Mouse (Mus musculus) spleen, adult 2 months (tissue): ENCODE results near the gene Cyfip2. TPM values are rescaled to one million over a fixed set of nuclear protein-coding genes. Genes with fewer than 3 reads are reported as not detected.
A peak's percentile ranks its signal among the peaks of the same experiment; 100 is the strongest.

Source experiments
- DNase-seq, 2 experiments: peaks; one replicate each; pipeline versions ENCODE4 v3.0.0 to v3.0.0-alpha.2; 2012 to 2021; ENCODE audit warnings: low spot score in 2 of 2, low read depth in 1 of 2
- H3K27ac ChIP-seq: fragments of 200-500 bp; 2 replicates; pipeline ENCODE4 v1.5.1; 2012; ENCODE audit warnings: low read length, inconsistent platforms; ENCODE audit not compliant: insufficient read depth
- H3K27me3 ChIP-seq: fragments of 200-500 bp; 2 replicates; pipeline ENCODE4 v1.6.1; 2012; ENCODE audit warnings: mild to moderate bottlenecking, moderate library complexity, low read length, inconsistent platforms; ENCODE audit not compliant: control insufficient read depth, insufficient read depth
- H3K36me3 ChIP-seq: fragments of 200-500 bp; 2 replicates; pipeline ENCODE4 v1.6.1; 2012; ENCODE audit warnings: mild to moderate bottlenecking, low read length, inconsistent platforms; ENCODE audit not compliant: control insufficient read depth, insufficient read depth
- H3K4me1 ChIP-seq: fragments of 200-500 bp; 2 replicates; pipeline ENCODE4 v1.6.1; 2011; ENCODE audit warnings: inconsistent platforms; ENCODE audit not compliant: control insufficient read depth, insufficient read depth, insufficient read length
- H3K4me3 ChIP-seq: fragments of 200-500 bp; 2 replicates; pipeline ENCODE4 v1.5.1; 2011; ENCODE audit warnings: mild to moderate bottlenecking, inconsistent platforms; ENCODE audit not compliant: insufficient read depth, insufficient read length; ENCODE audit errors: extremely low read depth
- CTCF ChIP-seq: fragments of 200-500 bp; IDR thresholded peaks from 2 replicates; pipeline ENCODE4 v1.5.1; 2011; ENCODE audit warnings: mild to moderate bottlenecking, inconsistent platforms; ENCODE audit not compliant: insufficient read depth, insufficient read length, insufficient replicate concordance; ENCODE audit errors: extremely low read depth
- POLR2A ChIP-seq: fragments of 200-500 bp; IDR thresholded peaks from 2 replicates; pipeline ENCODE4 v1.6.1; 2011; ENCODE audit warnings: low read depth, low read length, inconsistent platforms
- WGBS: fragments of 180-500 bp; shearing (Covaris S2); methylation state at CpG from one replicate; pipeline ENCODE4 v1.1.7; 2018; 5-methylcytosine and 5-hydroxymethylcytosine counted together
- polyA plus RNA-seq: library from polyadenylated mRNA; depleted of rRNA; stranded (reverse); fragments of >200 nt; gene quantifications from 2 replicates; pipeline ENCODE4 v1.2.3, GENCODE M21; 2012; rRNA removed

Cyfip2 gene
- polyA plus RNA-seq = 41.4 and 43.1 TPM in 2 replicates

GRCm38 (mm10) chr11:46312523-46313035, at the start of gene Cyfip2:
TSS of gene Cyfip2 (minus strand) at chr11:46312859.
- DNase-seq = no peak
- no peaks in the 10 kb centered on the region for H3K27me3 ChIP-seq
- H3K4me1 ChIP-seq = peaks cover 32% of the 10 kb centered on the region; the same call in 1 of the 2 replicates
- H3K27ac ChIP-seq = peak within 1 kb of the TSS; percentile 94
- H3K36me3 ChIP-seq = no peaks in the 10 kb centered on the region
- no peak for TF ChIP-seq POLR2A
- TF ChIP-seq CTCF = no peak
- WGBS = 12% methylated on average over 14 of the region's 14 CpGs
- H3K4me3 ChIP-seq = peak within 1 kb of the TSS; percentile 96

- TF ChIP-seq CTCF (no peak), POLR2A (no peak)
- Histone ChIP-seq H3K27me3 (no peaks in the 10 kb centered on the region), H3K4me3 (no peak overlapping the region), H3K4me1 (peaks cover 2% of the 10 kb centered on the region; the same call in 1 of the 2 replicates), H3K27ac (no peak overlapping the region), H3K36me3 (no peaks in the 10 kb centered on the region)
- no peak for DNase-seq
- WGBS = 89% methylated on average over 2 of the region's 2 CpGs
Measured at GRCm38 (mm10) chr11:46360991-46361665, 48.5 kb upstream of the Cyfip2 start.

DNA sequence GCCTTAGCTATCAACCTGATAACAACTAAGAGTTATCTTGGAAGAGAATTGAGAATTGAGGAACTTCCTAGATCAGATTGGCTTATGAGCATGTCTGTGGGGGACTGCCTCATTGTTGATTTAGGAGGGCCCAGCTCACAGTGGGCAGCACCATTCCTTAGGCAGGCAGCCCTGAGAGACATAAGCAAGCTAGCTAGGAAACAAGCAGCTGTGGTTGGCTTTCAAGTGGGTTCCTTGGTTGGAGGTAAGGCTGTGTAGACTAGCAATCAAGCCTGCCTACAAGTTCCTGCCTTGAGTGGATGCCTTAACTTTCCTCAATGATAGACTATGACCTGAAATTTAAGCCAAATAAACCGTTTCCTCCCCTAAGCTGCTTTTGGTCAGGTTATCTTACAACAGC, 45.7 kb upstream of the Cyfip2 start:
- Histone ChIP-seq H3K4me3 (no peak overlapping the region), H3K27me3 (no peaks in the 10 kb centered on the region), H3K36me3 (no peaks in the 10 kb centered on the region), H3K4me1 (peaks cover 2% of the 10 kb centered on the region; the same call in 1 of the 2 replicates), H3K27ac (no peak overlapping the region)
- no peak for DNase-seq
- WGBS = 76% methylated on average over 1 of the region's 1 CpGs
- TF ChIP-seq CTCF = no peak
- no peak for TF ChIP-seq POLR2A

- no peak overlapping the region for H3K4me3 ChIP-seq
- H3K27me3 ChIP-seq = no peaks in the 10 kb centered on the region
- TF ChIP-seq CTCF (no peak), POLR2A (no peak)
- DNase-seq = no peak
- H3K36me3 ChIP-seq = no peaks in the 10 kb centered on the region
- H3K4me1 ChIP-seq = peaks cover 7% of the 10 kb centered on the region; the same call in 1 of the 2 replicates
- 83% methylated on average over 2 of the region's 2 CpGs for WGBS
- no peak overlapping the region for H3K27ac ChIP-seq
Measured at GRCm38 (mm10) chr11:46349681-46350410, 37.2 kb upstream of the Cyfip2 start.

GRCm38 (mm10) chr11:46348416-46348815, 35.8 kb upstream of the Cyfip2 start:
- no peak for DNase-seq
- H3K4me3 ChIP-seq = no peak overlapping the region
- no peak overlapping the region for H3K27ac ChIP-seq
- H3K4me1 ChIP-seq = peaks cover 15% of the 10 kb centered on the region; the same call in 1 of the 2 replicates
- TF ChIP-seq CTCF (no peak), POLR2A (no peak)
- no peaks in the 10 kb centered on the region for H3K36me3 ChIP-seq
- no peaks in the 10 kb centered on the region for H3K27me3 ChIP-seq
- 41% methylated on average over 3 of the region's 3 CpGs for WGBS

DNA sequence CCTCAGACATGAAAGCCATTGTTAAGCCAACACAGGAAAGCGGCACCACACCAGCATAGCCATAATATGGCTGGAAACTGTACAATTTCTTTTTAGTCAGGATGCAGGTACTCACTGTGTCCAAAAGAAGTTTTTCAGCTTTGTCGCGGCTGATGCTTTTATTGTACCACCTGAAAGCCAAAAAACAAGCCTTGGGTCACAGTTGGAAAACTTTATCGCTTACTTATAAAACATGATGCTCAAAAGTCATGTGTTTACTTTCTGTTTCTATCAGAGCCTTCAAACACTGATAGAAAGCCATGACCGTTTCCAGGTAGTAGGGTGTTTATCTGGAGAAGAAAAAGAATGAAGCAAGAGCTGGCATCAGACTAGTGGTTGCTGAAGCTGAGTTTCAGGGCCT, 35.1 kb upstream of the Cyfip2 start:
- no peaks in the 10 kb centered on the region for H3K36me3 ChIP-seq
- 76% methylated on average over 5 of the region's 5 CpGs for WGBS

More for the DNA sequence above, 35.1 kb upstream of the Cyfip2 start:
- no peak for TF ChIP-seq CTCF
- no peak for TF ChIP-seq POLR2A
- Histone ChIP-seq H3K4me1 (peaks cover 17% of the 10 kb centered on the region; the same call in 1 of the 2 replicates), H3K4me3 (no peak overlapping the region), H3K27ac (peak overlapping the region; percentile 48; the same call in 1 of the 2 replicates), H3K27me3 (no peaks in the 10 kb centered on the region)
- DNase-seq = no peak
